Mouse (Mus musculus) heart, adult 9 months (tissue): ENCODE measurements around the gene Numbl.

Source experiments
- DNase-seq, 2 experiments: peaks; one replicate each; pipeline ENCODE4 v3.0.0; 2022; ENCODE audit warnings: low spot score in 2 of 2

The Numbl gene

GRCm38 (mm10) chr7:27295956-27296355 is 37.7 kb downstream of the Numbl start:
- no peak for DNase-seq

DNA sequence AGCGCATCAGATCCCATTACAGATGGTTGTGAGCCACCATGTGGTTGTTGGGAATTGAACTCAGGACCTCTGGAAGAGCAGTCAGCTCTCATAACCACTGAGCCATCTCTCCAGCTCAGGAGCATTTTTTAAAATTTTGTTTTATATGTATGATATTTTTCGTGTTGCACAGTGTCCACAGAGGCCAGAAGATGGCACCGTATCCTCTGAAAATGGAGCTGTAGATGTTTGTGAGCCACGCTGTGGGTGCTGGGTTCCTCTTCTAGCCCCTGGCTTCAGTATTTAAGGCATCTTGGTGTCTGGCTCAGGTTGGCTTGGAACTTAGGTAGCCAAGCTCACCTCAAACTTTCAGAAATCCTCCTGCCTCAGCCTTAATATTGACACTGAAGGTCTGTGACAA is 38.3 kb downstream of the Numbl start:
- DNase-seq: no peak

DNA sequence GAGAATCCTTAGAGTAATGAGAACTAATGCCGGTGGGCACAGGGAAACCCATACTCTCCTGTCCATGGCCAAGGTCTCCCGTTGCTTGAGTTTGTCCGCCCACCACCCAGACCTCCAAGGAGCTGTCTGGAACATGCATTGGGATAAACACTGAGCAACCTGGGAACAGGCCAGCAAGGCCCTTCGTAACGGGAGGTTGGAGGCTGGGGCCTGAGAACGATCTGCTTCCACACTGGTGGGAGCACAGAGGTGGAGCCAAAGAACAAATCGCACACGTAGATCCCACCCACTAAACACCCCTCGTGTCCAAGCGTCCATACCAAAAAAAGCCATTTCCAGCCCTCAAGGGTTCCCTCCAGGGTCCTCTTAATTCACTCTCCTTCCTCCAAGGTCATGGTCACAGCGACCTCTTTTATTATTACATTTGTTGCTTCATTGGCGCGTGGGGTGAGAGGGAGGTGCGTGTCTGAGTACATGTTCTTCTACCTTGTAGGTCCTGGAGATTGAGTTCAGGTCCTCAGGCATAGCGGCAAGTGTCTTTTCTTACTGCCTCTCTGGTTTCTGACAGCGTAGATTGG is 39.9 kb downstream of the Numbl start:
- DNase-seq: no peak

DNA sequence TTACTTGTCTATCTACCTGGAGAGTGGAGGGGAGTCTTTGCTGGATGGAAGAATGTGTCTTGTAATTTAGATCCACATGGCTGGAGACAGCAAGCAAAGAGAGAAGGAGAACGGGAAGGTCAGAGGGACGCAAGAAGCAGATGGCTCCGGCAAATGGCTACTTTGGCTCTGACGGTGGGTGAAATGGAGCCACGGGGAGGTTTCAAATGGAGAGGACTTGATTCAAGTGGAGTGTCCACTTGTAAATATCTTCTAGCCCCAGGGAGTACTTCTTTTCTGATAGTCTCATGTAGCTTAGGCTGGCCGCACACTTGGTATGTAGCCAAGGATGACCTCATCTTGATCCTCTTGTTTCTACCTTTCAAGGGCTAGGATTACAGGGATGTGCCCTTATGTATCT is 40.6 kb downstream of the Numbl start:
- DNase-seq: no peak

DNA sequence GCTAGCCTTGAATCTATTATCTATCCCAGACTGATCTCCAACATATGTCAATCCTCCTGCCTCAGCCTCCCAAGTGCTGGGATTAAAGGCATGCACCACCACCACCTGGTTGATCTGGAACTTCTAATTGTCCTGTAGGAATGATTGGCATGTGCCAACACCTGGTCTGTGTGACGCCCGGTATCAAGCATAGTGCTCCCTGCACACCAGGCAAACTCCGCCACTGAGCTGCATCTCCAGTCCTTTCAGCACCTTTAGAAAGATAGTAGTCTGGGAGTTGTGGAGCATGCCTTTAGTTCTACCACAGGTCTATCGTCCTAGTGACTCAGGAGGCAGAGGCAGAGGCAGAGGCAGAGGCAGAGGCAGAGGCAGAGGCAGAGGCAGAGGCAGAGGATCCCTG is 42.1 kb downstream of the Numbl start:
- no peak for DNase-seq

DNA sequence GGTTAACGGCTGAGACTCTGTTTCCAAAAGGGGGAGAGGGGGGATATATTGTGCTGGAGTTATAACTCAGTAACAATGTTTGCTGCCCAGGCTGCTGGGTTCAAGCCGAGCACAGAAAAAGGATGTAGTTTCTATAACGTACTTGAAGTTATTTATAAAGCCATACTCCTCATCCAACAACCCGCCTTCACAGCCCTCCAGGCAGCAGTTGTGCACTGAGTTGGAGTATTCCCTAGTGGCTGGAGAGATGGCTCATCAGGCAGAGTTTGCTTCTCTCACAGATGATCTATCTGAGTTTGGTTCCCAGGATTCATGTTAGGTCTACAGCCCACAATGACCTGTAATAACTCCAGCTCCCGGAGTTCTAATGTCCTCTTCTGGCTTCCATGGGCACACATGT is 42.6 kb downstream of the Numbl start:
- DNase-seq: no peak

GRCm38 (mm10) chr7:27302172-27302571 is 43.9 kb downstream of the Numbl start:
- peak; percentile 66 to 71 for DNase-seq

DNA sequence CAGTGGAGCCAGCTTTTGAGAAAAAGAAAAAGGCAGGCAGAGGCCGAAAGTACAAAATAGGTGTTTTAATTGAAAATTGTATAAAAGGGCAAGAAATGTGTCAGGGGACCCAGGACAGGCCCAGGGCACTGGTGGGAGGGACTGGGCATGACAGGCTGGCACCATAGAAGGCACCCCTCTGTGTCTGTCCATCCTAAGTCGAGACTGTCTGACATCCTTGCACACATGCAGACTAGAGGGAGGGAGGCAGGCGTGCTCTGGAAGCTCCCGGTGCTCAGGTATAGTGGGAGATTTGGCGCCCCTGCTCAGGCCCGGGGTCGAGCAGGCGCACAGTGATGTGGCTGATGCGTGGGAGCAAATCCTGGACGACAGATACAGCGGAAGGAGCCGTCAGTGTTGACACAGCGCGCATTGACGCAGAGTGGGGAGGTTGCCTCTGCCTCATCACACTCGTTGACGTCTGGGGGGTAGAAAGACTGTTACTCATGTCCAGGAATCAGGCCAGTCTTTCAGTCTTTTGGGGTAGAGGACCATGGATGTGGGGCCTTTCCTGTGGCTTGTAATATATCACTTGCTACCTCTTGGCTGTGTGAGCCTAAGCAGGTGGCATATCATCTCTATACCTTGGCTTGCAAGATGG is 47.0 kb downstream of the Numbl start:
- no peak for DNase-seq

- DNase-seq: no peak
Observed at GRCm38 (mm10) chr7:27306161-27307160, 48.2 kb downstream of the Numbl start.

GRCm38 (mm10) chr7:27307551-27307950 is 49.3 kb downstream of the Numbl start:
- DNase-seq: no peak

GRCm38 (mm10) chr7:27308821-27309549 is 50.8 kb downstream of the Numbl start:
- peak in 1 of 2 experiments; percentile 45 for DNase-seq

- DNase-seq: no peak
Observed at GRCm38 (mm10) chr7:27309832-27310231, 51.6 kb downstream of the Numbl start.

GRCm38 (mm10) chr7:27310306-27310705 is 52.1 kb downstream of the Numbl start:
- DNase-seq: peak in 1 of 2 experiments; percentile 67

DNA sequence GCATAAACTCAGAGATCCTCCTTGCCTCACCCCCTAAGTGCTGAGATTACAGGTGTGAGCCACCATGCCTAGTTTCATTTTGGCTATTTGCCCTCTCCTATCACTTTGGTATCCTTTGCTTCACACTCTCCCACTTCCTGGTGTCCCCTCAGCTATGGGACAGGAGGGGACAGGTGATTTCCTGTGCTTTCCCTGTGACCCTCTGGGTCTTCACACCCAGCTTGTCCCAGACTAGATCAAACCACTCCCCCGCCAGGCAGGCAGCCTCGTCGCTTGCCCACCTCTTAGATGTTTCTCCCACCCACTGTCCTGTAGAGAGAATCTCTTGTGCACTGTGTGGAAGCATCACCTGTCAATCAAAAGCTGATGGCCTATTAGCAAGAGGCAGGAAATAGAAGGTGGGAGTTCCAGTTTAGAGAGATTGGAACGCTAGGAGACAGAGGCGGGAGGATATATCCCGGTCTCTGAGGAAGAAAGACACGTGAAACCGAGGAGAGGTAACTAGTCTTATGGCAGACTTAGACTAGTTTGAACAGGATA is 52.8 kb downstream of the Numbl start:
- no peak for DNase-seq

DNA sequence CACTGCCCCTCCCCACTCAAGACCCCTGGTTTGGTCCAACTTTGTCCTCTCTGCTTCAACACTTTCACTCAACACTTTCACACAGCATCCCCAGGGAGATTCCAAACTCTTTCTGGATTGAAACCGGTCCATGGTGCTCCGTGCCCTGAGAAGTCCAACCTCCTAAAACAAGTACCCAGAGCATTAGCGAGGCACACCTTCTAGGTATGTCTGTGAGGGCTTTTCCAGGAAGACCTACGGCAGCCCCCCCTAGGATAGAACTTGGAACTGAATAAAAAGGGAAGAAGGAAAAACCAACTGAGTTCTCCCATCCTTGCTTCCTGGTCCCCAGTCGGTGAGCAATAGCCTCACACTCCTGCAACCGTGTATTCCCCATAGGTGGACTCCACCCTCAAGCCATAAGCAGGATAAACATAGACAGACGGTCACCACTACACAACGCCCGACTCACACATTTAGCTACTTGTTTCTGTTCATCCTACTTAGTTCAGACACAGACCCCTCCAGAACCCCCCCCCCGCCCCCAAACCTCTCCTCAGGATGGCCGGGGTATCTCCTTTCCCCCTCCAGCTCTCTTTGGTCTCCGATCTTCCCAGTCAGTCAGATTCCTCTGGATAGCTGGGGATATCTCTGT is 53.5 kb downstream of the Numbl start:
- DNase-seq: no peak

DNA sequence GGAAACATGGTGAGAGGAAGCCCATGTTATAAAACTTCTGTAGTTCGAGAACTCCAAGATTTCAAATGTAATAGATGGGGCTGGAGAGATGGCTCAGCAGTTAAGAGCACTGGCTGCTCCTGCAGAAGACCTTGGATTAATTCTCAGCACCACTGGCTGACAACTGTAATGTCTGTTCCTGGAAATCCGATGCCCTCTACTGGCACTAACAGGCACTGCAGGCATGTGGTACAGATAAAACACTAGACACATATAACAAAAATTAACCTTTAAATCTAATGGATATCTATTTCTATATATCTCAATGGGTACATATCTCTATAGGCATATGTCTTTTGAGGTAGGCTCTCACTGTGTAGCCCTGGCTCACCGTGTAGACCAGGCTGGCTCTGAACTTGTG is 56.2 kb downstream of the Numbl start:
- DNase-seq: no peak

DNA sequence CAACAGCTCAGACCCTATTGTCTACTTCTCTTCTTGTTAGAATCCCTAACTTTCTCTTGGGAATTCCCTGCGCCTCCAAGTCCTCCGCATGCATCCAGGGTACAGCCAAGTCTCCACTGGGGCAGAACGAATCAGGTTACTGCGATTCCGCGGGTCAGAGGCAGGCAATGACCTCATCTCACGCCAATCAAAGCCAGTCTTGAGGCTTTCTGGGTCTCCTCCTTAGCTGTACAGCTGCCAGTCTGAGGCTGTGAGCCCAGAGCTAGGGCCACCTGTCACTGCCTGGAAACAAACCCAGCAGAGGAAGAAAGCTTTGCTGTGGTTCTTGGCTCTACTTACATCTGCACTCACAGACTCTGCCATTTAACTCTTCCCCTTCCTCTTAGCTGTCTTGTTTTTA is 57.7 kb downstream of the Numbl start:
- peak; percentile 75 to 83 for DNase-seq

DNA sequence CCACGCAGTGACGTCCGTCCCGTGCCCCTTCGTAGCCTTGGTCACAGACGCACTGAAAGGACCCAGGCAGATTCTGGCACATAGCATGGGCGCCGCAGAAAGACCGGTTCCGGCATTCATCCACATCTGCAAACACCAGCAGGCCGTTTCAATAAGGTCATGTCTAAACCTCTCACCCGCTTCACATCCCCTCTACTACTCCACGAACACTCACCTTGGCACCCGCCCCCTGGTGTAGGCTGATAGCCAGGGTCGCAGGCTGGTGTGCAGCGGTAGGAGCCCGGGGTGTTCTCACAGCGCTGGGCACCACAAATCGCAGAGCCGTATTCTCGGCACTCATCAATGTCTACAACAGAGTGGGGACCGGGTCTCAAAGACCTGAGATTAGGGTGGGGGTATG is 61.2 kb downstream of the Numbl start:
- no peak for DNase-seq

GRCm38 (mm10) chr7:27322291-27322690 is 64.1 kb downstream of the Numbl start:
- no peak for DNase-seq

GRCm38 (mm10) chr7:27323001-27323400 is 64.8 kb downstream of the Numbl start:
- DNase-seq: no peak

DNA sequence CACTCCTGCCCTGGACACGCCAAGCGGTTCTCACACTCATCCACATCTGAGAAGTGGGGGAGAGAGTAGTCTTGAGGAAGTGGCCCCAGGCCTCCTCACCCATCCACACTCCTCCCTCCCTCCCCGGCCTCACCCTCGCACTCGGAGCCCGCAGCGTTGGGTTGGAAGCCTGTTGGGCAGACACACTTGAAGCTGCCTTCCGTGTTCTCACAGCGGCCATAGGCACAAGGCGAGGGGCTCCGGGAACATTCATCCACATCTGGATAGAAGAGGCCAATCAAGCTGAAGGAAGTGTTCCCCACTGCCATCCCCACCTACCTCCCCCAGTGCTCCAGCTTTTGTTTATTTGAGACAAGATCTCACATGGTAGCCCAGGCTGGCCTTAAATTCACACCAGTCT is 65.9 kb downstream of the Numbl start:
- DNase-seq: no peak
